Mouse (Mus musculus): ENCODE results near the gene Mdga2. TPM values are rescaled to one million over a fixed set of nuclear protein-coding genes. Genes with fewer than 3 reads are reported as not detected.
A peak's percentile ranks its signal among the peaks of the same experiment; 100 is the strongest.

Gene Mdga2
- total RNA-seq, 2 experiments from 2014 or later = not detected

DNA sequence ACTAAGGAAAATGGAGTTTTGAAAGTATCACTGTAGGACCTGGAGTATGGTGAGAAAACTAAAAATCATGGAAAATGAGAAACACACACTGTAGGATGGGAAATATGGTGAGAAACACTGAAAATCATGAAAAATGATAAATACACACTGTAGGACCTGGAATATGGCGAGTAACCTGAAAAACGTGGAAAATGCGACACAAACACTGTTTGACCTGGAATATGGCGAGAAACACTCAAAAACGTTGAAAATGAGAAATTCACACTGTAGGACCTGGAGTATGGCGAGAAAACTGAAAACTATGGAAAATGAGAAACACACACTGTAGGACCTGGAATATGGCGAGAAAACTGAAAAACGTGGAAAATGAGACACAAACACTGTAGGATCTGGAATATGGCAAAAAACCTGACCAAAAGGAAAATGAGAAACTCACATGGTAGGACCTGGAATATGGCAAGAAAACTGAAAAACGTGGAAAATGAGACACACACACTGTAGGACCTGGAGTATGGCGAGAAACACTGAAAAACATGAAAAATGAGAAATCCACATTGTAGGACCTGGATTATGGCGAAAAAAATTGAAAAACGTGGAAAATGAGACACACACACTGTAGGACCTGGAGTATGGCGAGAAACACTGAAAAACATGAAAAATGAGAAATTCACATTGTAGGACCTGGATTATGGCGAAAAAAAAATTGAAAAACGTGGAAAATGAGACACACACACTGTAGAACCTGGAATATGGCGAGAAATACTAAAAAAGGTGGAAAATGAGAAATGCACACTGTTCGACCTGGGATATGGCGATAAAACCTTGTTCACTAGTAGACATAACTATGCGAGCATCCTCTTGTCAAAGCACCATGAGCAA is 163.0 kb downstream of the Mdga2 start:
- ATAC-seq (ENCODE audit: poor library complexity, severe bottlenecking) = peak; percentile 80

DNA sequence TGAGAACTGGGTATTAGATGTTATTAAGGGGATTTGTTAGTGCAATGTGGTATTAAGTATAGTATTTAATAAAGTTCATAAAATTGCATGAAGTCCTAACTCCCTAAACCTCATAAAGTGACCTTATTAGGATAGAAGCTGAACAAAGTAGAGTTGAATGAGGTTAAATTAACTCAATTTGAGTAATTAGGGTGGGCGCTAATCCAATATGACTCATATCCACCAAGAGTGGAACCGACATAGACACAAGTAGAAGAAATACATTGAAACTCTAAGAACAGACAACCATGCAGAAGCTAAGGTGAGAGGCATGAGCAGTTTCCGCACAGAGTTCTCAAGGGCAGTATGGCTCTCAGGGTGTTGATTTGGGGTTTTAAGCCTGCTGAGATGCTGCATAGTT is 165.7 kb downstream of the Mdga2 start:
- no peak for ATAC-seq (ENCODE audit: poor library complexity, severe bottlenecking)

DNA sequence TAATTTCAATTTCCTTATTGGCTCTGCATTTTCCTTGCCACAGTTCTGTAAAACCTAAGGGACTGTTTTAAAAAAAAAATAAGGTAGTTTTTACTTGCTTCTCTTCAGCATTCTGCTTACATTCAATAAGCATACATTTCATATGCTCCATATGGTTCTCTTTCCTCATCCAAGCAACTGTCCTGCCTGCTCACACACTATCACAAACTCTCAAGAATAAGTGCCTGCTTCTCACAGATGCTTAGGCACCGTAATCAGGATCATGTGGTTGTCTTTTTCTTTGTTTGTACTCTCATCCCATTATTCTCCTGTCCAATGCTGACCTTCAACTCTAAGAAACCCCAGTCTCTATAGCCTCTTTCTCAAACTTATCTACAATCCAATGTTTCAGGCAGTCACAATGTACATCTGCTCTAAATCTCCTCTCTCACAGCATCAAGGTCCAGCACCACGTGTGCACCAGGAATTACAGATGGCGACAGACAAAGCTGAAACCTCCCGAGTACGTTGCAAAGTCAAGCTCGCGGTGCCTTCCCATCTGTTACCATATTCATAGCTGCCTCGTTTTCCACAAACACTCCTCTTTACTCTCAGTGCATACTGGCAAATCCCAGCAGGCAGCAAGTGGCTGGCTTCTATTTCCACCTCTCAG is 177.1 kb downstream of the Mdga2 start:
- ATAC-seq (ENCODE audit: poor library complexity, severe bottlenecking) = no peak

DNA sequence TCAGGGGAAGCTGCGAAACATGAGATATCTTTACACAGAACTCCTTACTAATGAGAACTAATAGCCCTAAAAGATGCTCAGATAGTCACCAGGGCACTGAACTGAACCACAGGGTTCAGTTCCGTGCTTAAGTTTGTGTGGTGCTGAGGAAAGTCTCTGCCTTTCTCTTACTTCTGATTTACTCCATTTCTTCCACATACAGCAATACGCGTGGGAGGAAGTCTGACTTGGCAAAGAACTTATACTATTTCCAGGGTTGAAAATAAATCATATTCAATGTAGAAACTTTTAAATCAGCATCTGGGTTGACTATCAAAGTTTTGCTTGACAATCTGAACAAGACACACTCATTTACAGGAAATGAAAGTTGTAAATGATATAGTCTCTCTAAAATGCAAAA is 180.5 kb downstream of the Mdga2 start:
- ATAC-seq (ENCODE audit: poor library complexity, severe bottlenecking) = no peak

DNA sequence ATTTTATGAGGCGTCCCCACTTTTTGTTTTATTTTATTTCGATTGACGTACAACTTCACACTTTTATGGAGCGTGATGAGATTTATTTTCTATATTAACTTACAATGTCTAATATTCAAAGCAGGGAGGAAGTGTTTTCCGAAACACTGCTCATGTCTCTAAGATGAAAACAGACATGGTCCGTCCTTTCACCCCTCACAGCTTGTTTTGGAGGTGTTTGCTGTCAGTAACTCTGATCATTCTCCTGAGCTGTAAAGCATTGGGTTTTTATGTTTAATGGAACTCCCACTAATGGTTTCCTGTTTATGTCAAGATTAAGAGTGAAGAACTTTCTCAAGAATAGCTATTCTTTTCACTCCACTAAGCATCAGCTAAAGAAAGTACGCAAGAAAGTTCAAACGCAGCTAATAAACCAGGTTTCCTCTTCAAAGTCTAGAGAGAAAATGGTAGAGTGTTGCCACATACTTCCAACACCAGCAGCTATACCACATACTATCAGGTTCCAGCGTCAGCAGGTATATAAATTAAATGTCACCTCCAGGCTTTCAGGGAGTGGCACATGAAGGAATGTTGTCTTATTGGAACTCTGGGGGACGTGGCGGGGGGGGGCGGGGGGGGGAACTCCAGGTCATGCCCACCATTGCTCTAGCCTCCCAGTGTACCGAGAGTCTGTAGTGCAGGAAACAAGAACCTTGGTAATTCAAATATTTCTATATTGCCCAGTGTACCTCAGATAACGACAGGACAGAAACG is 186.7 kb downstream of the Mdga2 start:
- ATAC-seq (ENCODE audit: poor library complexity, severe bottlenecking) = no peak

DNA sequence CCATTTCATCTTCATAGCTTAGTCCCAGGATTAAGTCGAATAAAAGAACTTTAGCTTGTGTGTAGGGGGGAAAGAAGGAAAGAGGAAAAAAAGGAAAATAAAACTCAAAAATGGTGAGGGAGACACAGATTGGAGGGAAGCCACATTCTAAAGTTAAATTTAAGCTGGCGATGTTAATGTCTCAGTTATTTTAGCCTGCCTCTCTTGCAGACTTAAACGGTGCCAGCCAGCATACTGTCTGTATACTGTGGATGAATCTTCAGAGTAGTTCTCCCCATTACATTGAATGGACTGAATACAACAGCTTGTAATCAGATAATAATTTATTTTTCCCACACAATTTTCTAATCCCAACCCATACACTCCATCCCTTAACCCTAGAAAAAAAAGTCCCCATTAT is 205.2 kb downstream of the Mdga2 start:
- no peak for ATAC-seq (ENCODE audit: poor library complexity, severe bottlenecking)

DNA sequence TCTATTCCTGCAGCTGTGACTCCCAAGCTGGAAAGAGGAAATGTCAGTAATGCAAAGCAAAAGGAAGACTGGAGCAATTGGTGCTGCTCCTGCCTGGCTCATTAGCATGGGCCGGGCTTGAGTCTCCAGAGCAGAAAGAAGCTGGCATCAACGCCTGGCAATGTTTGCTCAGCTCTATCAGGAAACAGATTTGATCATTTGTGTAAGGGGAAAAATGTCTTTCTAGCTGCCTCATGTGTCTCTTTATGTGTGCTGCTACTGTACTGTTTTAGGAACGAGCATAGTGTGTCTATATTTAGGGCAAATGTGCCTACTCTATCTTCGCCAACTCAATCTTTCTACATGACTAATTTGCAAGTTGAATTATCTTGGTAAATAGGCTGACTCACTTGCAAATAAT is 211.0 kb downstream of the Mdga2 start:
- no peak for ATAC-seq (ENCODE audit: poor library complexity, severe bottlenecking)

DNA sequence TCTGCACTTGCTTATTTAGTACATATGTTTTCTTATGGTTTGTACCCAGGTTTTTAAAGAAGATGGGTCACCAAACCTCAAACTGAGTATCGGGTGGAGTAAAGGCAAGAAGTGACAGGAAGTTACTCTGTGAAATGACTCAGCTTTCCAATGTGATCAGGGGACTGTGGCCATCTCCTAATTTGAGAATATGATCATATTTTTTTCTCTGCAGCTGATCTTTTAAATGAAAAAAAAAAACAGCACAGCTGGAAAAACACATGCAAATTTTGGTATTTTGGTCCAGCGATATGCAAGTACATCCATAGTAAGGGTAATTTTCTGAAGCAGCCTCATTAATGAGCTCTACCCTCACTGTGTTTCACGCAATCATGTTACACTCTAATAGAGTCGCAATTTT is 212.0 kb downstream of the Mdga2 start:
- ATAC-seq (ENCODE audit: poor library complexity, severe bottlenecking) = no peak

DNA sequence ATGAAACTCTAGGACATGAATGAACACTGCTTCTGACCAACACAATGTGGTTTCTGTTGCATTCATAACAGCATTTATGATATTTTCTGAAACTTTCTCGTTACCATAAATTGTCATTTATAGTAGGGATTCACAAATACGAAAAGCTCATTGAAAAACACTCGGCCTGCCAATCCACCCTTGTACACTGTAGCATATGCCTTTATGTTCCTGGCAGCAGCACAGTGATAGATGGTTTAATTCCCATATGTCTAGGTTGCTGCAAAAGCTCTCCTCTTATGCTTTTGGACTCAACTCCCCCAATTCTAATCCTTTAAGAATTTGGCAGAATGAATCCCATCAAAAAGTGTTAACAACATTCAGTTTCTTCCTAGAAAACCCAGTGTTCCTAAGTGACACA is 213.2 kb downstream of the Mdga2 start:
- no peak for ATAC-seq (ENCODE audit: poor library complexity, severe bottlenecking)

DNA sequence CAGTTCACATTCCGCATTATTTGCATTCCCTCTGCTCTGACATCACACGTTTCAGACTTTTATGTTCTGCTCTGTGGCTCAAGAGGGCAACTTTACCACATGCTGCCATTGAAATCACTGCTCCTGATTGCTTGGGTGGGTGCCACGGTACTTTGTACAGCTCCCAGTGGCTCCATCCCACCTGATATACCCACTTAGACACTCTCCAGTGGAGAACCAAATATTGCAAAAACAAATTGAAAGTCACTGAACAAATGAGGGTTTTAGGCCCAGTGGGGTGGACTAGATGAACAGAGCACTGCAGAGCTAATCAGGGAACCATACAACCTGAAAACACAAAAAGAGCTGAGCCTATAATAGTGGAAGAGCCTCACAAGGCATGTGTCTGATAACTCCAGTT is 268.2 kb downstream of the Mdga2 start:
- ATAC-seq (ENCODE audit: poor library complexity, severe bottlenecking) = no peak

DNA sequence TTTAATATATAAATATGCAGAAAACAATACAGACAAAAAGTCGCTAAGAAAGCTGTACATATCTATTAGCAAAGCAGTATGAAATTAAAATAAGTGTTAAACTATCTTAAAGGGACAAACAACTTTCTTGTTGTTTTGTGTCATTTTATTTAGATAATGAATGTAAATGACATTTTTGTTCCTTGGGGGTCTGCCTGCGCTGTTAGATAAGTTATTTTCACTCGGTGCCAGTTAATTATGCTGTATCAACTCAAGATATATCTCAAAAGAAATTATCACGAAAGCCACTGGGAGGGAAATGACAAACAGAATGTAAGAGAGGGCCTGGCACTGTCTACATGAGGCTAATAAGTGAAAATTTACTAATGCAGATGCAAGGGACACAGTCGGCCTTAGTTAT is 306.6 kb downstream of the Mdga2 start:
- no peak for ATAC-seq (ENCODE audit: poor library complexity, severe bottlenecking)

DNA sequence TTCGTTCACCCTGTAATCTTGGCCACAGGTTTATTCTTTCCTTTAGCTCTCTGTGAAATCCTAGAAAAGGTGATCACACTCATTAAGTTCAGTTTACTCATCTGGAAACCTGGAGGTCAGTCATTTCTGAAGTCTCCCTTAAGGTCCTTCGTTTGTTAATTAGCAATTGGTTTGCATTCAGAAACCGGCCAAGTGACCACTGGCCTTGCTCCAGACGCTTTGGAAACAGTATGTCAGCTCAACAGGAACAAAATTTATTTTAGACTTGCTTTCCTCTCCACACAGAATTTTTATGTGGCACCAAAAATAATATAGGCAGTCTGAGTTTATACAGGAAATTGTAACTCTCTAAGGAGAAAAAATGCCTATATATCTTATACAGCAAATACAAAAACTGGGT is 323.0 kb downstream of the Mdga2 start:
- ATAC-seq (ENCODE audit: poor library complexity, severe bottlenecking) = no peak

DNA sequence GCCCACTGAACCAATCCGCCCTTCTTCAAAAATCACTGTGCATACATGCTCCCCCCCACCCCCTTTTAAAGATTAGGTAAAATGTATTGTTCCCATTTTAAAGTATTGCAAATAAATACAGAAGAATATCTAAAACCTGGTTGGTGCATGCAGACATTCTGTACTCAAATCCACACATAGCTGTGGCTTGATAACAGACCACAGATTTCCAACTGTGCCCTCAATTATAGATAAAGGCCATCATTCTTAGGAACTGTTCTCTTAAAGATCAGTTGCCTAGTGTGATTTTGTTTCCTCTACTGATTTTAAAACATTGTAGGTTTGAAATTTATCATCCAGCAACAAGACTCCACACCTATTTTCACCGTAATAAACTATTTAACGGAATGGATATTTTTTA is 325.6 kb downstream of the Mdga2 start:
- ATAC-seq (ENCODE audit: poor library complexity, severe bottlenecking) = no peak

DNA sequence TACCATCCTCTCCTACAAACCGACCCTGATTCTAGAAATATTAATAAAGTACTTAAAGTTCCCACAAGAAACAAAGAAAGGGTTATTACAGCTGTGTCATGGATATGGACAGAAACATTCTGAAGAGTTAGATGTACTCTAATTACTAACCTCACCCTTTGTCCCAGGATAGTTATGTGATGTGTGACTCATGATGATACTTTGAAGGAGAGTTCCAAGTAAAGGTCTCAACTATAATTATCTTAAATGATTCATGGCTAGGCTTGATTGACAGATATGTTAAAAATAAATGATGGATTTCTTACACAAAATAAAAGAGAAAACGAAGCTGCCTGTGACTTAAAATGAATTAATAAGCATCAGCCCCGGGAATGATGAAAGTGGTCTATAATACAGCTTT is 332.1 kb downstream of the Mdga2 start:
- ATAC-seq (ENCODE audit: poor library complexity, severe bottlenecking) = no peak

DNA sequence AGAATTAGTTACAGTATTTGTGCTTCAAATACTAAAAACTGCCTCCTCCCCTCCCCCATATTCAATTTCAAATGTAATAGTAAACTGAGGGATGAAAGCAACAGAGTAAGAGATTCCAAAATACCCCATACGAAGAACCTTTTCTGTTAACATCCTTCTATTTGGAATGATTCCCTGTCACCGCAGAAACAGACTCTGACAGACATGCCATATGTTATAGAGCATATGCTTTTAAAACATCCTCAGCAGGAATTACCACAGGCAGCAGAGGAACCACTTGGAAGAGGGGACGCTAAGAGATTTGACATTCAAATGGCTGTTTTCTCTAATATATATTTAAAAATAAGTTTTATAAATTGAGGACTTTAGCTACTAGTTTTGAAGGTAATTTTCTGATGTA is 333.1 kb downstream of the Mdga2 start:
- ATAC-seq (ENCODE audit: poor library complexity, severe bottlenecking) = no peak

DNA sequence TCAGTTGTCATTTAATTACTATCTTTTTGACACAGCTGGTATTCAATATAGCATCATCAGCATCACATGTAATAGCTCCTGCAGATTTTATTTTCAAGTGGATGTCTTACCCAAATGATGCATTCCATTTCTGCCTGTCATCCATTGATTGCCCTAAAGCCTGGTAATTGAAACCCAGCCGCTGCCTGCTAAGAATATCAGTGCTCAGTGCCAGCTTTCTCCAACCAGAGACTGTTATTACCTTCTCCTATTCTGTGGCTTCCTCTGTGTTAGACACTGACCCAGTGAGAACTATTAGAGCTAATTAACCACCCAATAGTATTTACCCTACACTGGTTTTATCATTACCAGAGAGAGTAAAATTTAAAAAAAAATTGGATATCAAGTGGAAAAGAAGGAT is 333.7 kb downstream of the Mdga2 start:
- ATAC-seq (ENCODE audit: poor library complexity, severe bottlenecking) = no peak

DNA sequence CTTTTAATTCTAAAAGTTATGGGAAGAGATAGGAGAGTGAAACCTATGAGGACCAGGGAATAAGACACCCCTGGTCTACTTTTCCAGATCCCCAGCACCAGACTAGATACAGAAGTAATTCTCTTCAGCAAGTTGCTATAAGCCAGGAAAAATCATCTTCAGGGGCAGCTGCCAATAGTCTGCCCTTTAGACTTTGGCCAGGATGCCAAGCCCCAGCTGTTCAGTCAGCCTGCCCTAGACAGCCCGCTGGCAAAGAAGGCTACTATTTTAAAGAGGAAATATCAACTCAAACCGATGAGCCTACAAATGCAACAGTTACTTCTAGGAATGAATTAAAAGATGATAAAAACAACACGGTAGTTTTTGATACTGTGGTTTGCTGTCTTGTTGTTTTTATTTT is 356.1 kb downstream of the Mdga2 start:
- ATAC-seq (ENCODE audit: poor library complexity, severe bottlenecking) = no peak

DNA sequence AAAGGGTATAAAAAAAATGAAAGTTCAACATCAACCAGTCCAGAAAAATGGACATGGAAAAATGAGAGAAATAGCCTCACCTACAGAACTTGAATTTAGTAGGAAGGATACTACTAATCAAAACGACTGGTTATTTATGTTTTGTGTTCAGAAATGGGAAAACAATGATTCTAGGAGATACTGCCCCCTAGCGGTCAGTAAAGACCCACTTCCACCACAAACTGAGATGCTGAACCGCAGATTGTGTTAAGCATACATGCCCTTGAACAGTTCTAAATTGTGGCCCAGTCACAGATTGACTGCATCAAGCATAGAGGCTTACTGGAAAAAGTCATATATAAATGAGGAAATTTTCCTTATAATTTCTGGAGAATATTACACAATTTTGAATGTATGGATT is 369.2 kb downstream of the Mdga2 start:
- ATAC-seq (ENCODE audit: poor library complexity, severe bottlenecking) = no peak

DNA sequence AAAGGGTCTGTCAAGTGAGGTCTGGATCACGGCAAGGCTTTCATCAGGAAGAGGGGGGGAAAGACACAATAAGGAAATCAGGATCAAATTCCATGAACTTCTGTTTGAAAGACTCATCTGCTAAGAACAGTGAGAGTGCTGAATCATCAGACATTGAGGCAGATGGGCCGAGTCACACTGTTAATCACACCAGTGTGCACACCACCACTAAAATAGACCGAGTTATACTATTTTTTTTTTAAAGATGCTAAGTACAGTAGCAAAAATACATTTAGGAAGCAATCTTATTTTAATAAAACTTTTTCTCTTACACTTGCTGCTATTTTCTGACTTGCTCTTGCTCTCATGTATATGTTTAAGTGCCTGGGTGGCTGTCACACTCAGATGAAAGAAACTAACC is 382.0 kb downstream of the Mdga2 start:
- ATAC-seq (ENCODE audit: poor library complexity, severe bottlenecking) = no peak

DNA sequence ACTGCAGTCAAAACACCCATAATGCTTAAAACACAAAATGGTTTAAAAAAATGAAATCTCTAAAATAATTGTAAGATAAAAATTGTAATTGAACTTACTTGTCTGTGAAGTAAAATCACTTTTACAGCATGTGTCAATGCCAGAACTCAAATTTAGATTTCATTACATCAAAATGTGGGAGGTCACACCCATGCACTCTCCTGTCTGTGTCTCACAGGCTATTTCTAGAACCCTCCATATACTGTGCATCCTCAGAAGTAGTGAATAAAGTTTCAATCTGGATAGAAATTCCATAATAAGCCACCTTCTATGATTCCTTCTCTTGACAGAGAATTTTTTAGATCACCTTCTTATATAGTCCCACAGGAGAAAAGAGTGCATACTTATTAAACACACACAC is 466.7 kb downstream of the Mdga2 start:
- ATAC-seq (ENCODE audit: poor library complexity, severe bottlenecking) = no peak

DNA sequence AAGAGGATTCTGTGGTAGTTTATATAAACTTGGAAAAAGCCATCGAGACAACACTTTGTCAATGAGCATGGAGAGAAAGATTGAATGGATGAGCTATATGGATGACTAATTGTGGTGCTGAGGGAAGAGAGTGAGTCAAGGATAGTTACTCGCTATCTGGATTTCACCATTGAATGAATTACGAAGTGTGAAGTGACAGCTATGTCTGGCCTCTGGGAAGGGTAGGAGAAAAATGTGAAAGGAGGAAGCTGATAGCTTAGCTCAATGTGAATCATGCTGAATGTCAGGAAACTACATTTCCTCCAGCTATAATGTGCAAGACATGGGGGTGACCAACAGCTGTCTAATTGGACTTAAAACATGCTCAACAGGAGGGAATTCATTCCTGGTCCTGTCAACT is 487.8 kb downstream of the Mdga2 start:
- no peak for ATAC-seq (ENCODE audit: poor library complexity, severe bottlenecking)

DNA sequence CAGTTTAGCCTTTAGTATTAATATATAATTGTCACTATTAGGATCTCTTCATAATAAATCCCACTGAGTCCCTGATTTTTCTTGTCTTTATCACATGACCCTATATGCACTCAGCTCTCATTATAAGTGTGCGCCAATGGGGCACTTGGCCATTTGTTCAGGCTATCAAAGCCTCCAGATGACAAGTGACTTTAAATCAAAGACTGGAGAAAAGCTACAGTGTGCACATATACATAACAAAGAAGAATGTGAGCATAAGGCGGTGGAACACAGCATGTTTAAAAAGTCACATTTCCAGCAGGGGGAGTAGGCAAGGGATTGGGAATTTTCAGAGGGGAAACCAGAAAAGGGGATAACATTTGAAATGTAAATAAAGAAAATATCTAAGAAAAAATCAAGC is 497.9 kb downstream of the Mdga2 start:
- no peak for ATAC-seq (ENCODE audit: poor library complexity, severe bottlenecking)

Measured in megakaryocyte, adult 5-6 weeks (primary cell).